Mouse (Mus musculus) urinary bladder, adult 2 months (tissue): ENCODE data around the gene D17Wsu92e. TPM values are rescaled to one million over a fixed set of nuclear protein-coding genes. Genes with fewer than 3 reads are reported as not detected.

Experiments used
- polyA plus RNA-seq: library from polyadenylated mRNA; depleted of rRNA; stranded (reverse); fragments of >200 nt; gene quantifications from 2 replicates; pipeline ENCODE4 v1.2.3, GENCODE M21; 2012; rRNA removed

D17Wsu92e gene
- polyA plus RNA-seq, 1 experiment: 62.7 TPM

Other genes with a start within 250 kb of the D17Wsu92e start
- gene Nudt3, start 197.2 kb downstream of the D17Wsu92e start, polyA plus RNA-seq: 112 and 116 TPM in 2 replicates
- 0.08 and 0.10 TPM in 2 replicates for gene RPS10-NUDT3, start 185.4 kb downstream of the D17Wsu92e start, polyA plus RNA-seq
- 1,256 and 1,277 TPM in 2 replicates for gene Rps10, start 184.0 kb downstream of the D17Wsu92e start, polyA plus RNA-seq
- 0.67 and 0.96 TPM in 2 replicates for gene Pacsin1, start 165.1 kb downstream of the D17Wsu92e start, polyA plus RNA-seq
- 0.17 and 0.21 TPM in 2 replicates for gene Spdef, start 91.7 kb downstream of the D17Wsu92e start, polyA plus RNA-seq
- gene Snrpc, start 17.5 kb upstream of the D17Wsu92e start, polyA plus RNA-seq: 74.7 and 77.3 TPM in 2 replicates
- gene Uhrf1bp1, start 35.8 kb upstream of the D17Wsu92e start, polyA plus RNA-seq: 5.2 and 6.0 TPM in 2 replicates
- 45.2 and 52.6 TPM in 2 replicates for gene Anks1, start 88.7 kb upstream of the D17Wsu92e start, polyA plus RNA-seq
- 32.9 and 33.2 TPM in 2 replicates for gene Taf11, start 89.2 kb upstream of the D17Wsu92e start, polyA plus RNA-seq